Mouse (Mus musculus): ENCODE results near the gene Man2a2.

DNA sequence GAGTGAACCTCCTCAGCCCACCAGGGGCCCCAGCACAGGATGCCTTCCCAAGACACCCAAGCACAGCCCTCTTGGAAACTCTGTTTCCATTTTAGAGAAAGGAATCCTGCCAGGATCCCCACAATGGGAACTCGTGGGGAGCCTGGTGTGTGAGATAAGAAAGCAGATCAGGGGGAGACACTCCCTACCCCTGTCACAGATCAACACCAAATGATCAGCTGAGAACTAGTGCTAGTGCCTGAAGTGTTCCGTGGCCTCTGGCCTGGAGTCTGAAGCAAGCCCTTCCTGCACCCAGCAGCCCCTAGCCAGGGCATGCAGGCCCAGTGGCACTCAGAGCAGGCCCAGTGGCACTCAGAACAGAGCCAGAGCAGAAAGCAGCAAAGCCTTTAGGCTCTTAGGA, 20.4 kb downstream of the Man2a2 start:
- TF ChIP-seq CTCF (IDR thresholded peaks at IDR 0.05): no peak
- no peak for TF ChIP-seq POLR2A (IDR thresholded peaks at IDR 0.05; ENCODE audit: insufficient read depth, low read depth, low read length)
- TF ChIP-seq EP300 (IDR thresholded peaks at IDR 0.05; ENCODE audit: insufficient read depth, low read depth, low read length): no peak
